Mouse (Mus musculus) ES-Bruce4 (cell line): Measurements from ENCODE around the gene Rgs3. TPM values are rescaled to one million over a fixed set of nuclear protein-coding genes. Genes with fewer than 3 reads are reported as not detected.

Experiments used
- H3K27ac ChIP-seq: 2 replicates; pipeline ENCODE4 v1.5.1; 2012; ENCODE audit warnings: low read length, inconsistent platforms; ENCODE audit not compliant: insufficient read depth
- H3K27me3 ChIP-seq: 2 replicates; pipeline ENCODE4 v1.6.1; 2012; ENCODE audit warnings: mild to moderate bottlenecking, low read length, inconsistent platforms; ENCODE audit not compliant: control insufficient read depth, poor library complexity, insufficient read depth, severe bottlenecking
- H3K36me3 ChIP-seq: 2 replicates; pipeline ENCODE4 v1.6.1; 2012; ENCODE audit warnings: inconsistent platforms, mild to moderate bottlenecking, low read length, moderate library complexity; ENCODE audit not compliant: control insufficient read depth, poor library complexity, insufficient read depth, severe bottlenecking
- H3K4me1 ChIP-seq: one replicate; pipeline ENCODE4 v1.8.1; 2011; ENCODE audit warnings: low read length; ENCODE audit not compliant: control insufficient read depth, insufficient read depth
- H3K4me3 ChIP-seq: 2 replicates; pipeline ENCODE4 v1.5.1; 2011; ENCODE audit warnings: low read depth, mild to moderate bottlenecking, low read length
- H3K9ac ChIP-seq: 2 replicates; pipeline ENCODE4 v1.6.1; 2012; ENCODE audit warnings: low read depth, mild to moderate bottlenecking, inconsistent platforms; ENCODE audit not compliant: poor library complexity, severe bottlenecking
- H3K9me3 ChIP-seq: replicated peaks from 2 replicates; pipeline ENCODE4 v1.6.1; 2012; ENCODE audit warnings: mild to moderate bottlenecking, low read length, inconsistent platforms; ENCODE audit not compliant: control insufficient read depth, poor library complexity, insufficient read depth, severe bottlenecking
- CTCF ChIP-seq: IDR thresholded peaks from one replicate; pipeline ENCODE4 v1.8.1; 2011; ENCODE audit warnings: low read depth, low read length
- EP300 ChIP-seq: IDR thresholded peaks from 2 replicates; pipeline ENCODE4 v1.6.1; 2011; ENCODE audit warnings: low read depth, low read length; ENCODE audit not compliant: insufficient read depth
- POLR2A ChIP-seq: IDR thresholded peaks from one replicate; pipeline ENCODE4 v1.8.1; 2011; ENCODE audit warnings: low read length; ENCODE audit not compliant: insufficient read depth
- polyA plus RNA-seq: library from polyadenylated mRNA; stranded (reverse); fragments of >200 nt; gene quantifications from 2 replicates; pipeline ENCODE4 v1.2.4, GENCODE M21; 2011; ENCODE audit warnings: low read depth; ENCODE audit not compliant: missing spikeins, insufficient read depth, insufficient read length

Gene Rgs3
- polyA plus RNA-seq, 1 experiment: 15.3 TPM

DNA sequence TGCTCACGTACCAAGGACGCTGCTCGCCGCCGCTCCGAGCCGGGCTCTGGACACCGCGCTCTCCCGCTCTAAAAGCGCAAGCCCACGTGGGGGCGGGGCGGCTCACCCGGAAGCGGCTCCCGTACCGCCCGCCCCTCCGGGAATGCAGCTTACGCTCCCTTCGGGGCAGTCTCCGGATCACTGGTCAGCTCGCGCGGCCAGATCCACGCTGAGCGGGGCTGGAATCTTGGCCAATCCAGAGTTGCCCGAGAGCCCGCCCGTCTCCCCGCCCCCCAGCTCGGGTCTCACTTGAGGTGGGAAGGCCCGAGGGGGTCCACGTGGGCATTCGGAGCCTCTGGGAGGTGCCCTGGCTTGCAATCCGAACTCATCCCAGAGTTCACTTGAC is 39.8 kb upstream of the Rgs3 start, which contains the start of gene Alad:
TSS of gene Alad (minus strand) at position 70 of the 385 bp plus-strand sequence.
- H3K27me3 ChIP-seq: no peaks in the 10 kb centered on the region
- no peaks in the 10 kb centered on the region for H3K9me3 ChIP-seq
- H3K9ac ChIP-seq: peak within 1 kb of the TSS; percentile 65
- H3K4me3 ChIP-seq: peak within 1 kb of the TSS; percentile 80
- no peaks in the 10 kb centered on the region for H3K4me1 ChIP-seq
- H3K36me3 ChIP-seq: no peaks in the 10 kb centered on the region
- H3K27ac ChIP-seq: peak within 1 kb of the TSS; percentile 32; the same call in 1 of the 2 replicates
- TF ChIP-seq EP300 (peak; percentile 51; the same call in 1 of the 2 replicates), POLR2A (peak; percentile 69), CTCF (no peak)

DNA sequence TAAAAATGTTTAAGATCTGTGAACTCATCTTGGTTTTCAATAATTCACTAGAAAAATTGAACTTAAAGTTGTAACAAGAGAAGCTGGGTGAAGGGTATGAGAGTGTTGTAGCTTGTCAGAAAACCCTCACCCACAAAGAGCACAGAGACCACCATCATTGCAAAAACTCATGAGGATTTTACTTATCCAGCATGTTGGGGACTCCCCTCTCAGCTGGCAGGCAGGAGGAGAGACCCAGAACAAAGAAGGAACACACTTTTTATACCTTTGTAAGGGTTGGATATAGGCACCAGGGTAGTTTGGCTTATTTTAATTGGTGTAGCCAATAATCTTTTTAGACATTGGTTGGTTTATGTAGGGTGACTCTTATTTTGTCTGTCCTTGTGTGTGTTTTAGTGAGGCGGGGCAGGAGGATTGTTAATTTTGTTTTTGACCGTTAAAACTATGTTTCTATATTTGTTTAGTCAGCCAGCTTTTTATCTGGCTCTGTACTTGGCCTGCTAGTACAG is 38.7 kb upstream of the Rgs3 start:
- no peaks in the 10 kb centered on the region for H3K27me3 ChIP-seq
- H3K27ac ChIP-seq: no peak overlapping the region
- peak overlapping the region; percentile 28; the same call in 1 of the 2 replicates for H3K9ac ChIP-seq
- no peaks in the 10 kb centered on the region for H3K4me1 ChIP-seq
- H3K4me3 ChIP-seq: no peak overlapping the region
- TF ChIP-seq EP300 (no peak), POLR2A (no peak), CTCF (no peak)
- no peaks in the 10 kb centered on the region for H3K36me3 ChIP-seq
- no peaks in the 10 kb centered on the region for H3K9me3 ChIP-seq

GRCm38 (mm10) chr4:62524651-62525488 is 34.8 kb upstream of the Rgs3 start, which contains the start of the genes Pole3 and 4933430I17Rik:
Gene Pole3, minus strand, starts transcription at chr4:62525068.
Gene 4933430I17Rik, plus strand, starts transcription at chr4:62525369.
- Histone ChIP-seq H3K27ac (peak within 1 kb of the TSS; percentile 59), H3K9me3 (no peaks in the 10 kb centered on the region), H3K36me3 (no peaks in the 10 kb centered on the region), H3K9ac (peak within 1 kb of the TSS; percentile 55), H3K4me1 (no peaks in the 10 kb centered on the region), H3K4me3 (peak within 1 kb of the TSS; percentile 92), H3K27me3 (no peaks in the 10 kb centered on the region)
- TF ChIP-seq EP300 (no peak), POLR2A (no peak), CTCF (no peak)

DNA sequence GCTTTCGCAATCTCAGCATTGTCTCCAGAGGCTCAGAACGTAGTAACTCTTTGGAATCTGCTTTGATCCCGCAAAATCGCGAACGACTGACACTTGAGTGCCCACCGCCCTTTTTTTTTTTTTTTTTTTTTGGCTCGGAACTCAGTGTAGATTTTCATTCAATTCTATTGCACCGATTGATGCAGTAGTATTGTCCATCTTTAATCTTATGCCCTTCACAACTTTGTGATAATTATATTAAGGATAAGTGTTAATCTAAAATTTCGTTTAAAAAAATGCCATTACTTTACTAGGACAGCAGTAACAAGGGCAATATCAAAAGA is 34.2 kb upstream of the Rgs3 start:
- no peak overlapping the region for H3K9ac ChIP-seq
- no peaks in the 10 kb centered on the region for H3K27me3 ChIP-seq
- TF ChIP-seq CTCF: no peak

DNA sequence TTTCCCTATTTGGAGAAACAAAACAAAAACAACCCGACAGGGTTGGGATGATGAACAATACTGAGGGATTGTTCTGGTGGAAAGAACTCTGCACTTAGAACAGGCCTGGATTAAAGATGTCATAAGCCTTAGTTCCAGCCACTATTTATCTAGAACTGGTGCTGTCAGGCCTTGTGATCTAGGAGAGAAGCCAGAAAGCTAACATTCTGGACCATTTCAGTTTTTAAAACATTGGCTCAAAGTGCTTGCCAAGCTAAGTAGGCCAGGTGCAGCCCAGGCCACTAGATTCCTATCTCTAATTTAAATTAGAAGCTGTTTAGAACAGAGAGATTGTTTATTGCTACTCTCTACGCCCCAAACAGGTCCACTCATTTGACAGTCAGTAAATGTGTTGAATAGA is 33.4 kb upstream of the Rgs3 start:
- H3K27me3 ChIP-seq: no peaks in the 10 kb centered on the region
- no peak overlapping the region for H3K9ac ChIP-seq
- H3K27ac ChIP-seq: no peak overlapping the region
- H3K9me3 ChIP-seq: no peaks in the 10 kb centered on the region
- H3K4me3 ChIP-seq: no peak overlapping the region
- no peaks in the 10 kb centered on the region for H3K4me1 ChIP-seq
- H3K36me3 ChIP-seq: no peaks in the 10 kb centered on the region
- TF ChIP-seq EP300 (no peak), POLR2A (no peak), CTCF (no peak)

More for the DNA sequence above, 34.2 kb upstream of the Rgs3 start:
- Histone ChIP-seq H3K4me1 (no peaks in the 10 kb centered on the region), H3K27ac (no peak overlapping the region), H3K9me3 (no peaks in the 10 kb centered on the region), H3K36me3 (no peaks in the 10 kb centered on the region), H3K4me3 (peak overlapping the region; percentile 17; the same call in 1 of the 2 replicates)

GRCm38 (mm10) chr4:62527655-62528054 is 32.0 kb upstream of the Rgs3 start:
- Histone ChIP-seq H3K9me3 (no peaks in the 10 kb centered on the region), H3K36me3 (no peaks in the 10 kb centered on the region), H3K27ac (no peak overlapping the region), H3K4me1 (no peaks in the 10 kb centered on the region), H3K4me3 (no peak overlapping the region), H3K27me3 (no peaks in the 10 kb centered on the region), H3K9ac (no peak overlapping the region)
- no peak for TF ChIP-seq EP300
- TF ChIP-seq CTCF: no peak
- TF ChIP-seq POLR2A: no peak
